Mouse (Mus musculus) granulocyte monocyte progenitor cell, adult 5-6 weeks (primary cell): ENCODE results near the gene Saxo1. TPM values are rescaled to one million over a fixed set of nuclear protein-coding genes. Genes with fewer than 3 reads are reported as not detected.

Experiments
- ATAC-seq: replicated peaks from 2 replicates; pipeline ENCODE4 v1.8.0; 2016; ENCODE audit warnings: mild to moderate bottlenecking, moderate TSS enrichment, inconsistent platforms; ENCODE audit not compliant: poor library complexity, severe bottlenecking
- total RNA-seq, 2 experiments: library from RNA; stranded (forward) in 1 of 2; stranded (reverse) in 1 of 2; fragments of 200-712, 200-1000 nt in 1 of 2; fragments of >200 nt in 1 of 2; fragmentation: Nextera tagmentation in 1 of 2; gene quantifications; 2 replicates each; pipeline ENCODE4 v1.2.3; 2014 to 2017

Saxo1 gene
- total RNA-seq, 2 experiments from 2014 or later: not detected

- no peak for ATAC-seq
Observed at GRCm38 (mm10) chr4:86427312-86427711, 130.8 kb downstream of the Saxo1 start.

GRCm38 (mm10) chr4:86426549-86426948 is 131.6 kb downstream of the Saxo1 start:
- no peak for ATAC-seq

- ATAC-seq: no peak
Observed at GRCm38 (mm10) chr4:86425581-86425980, 132.5 kb downstream of the Saxo1 start.

GRCm38 (mm10) chr4:86422586-86422985 is 135.5 kb downstream of the Saxo1 start:
- no peak for ATAC-seq

- no peak for ATAC-seq
Observed at GRCm38 (mm10) chr4:86416401-86417025, 141.6 kb downstream of the Saxo1 start.

GRCm38 (mm10) chr4:86413388-86413787 is 144.7 kb downstream of the Saxo1 start:
- ATAC-seq: no peak

GRCm38 (mm10) chr4:86410946-86411345 is 147.2 kb downstream of the Saxo1 start:
- no peak for ATAC-seq

- ATAC-seq: no peak
Observed at GRCm38 (mm10) chr4:86408421-86408820, 149.7 kb downstream of the Saxo1 start.

GRCm38 (mm10) chr4:86407200-86407527 is 151.0 kb downstream of the Saxo1 start:
- ATAC-seq: no peak

GRCm38 (mm10) chr4:86406501-86407199 is 151.5 kb downstream of the Saxo1 start:
- no peak for ATAC-seq

- no peak for ATAC-seq
Observed at GRCm38 (mm10) chr4:86401116-86401515, 157.0 kb downstream of the Saxo1 start.

GRCm38 (mm10) chr4:86397470-86397869 is 160.7 kb downstream of the Saxo1 start:
- ATAC-seq: no peak

- ATAC-seq: no peak
Observed at GRCm38 (mm10) chr4:86396672-86397288, 161.3 kb downstream of the Saxo1 start.

GRCm38 (mm10) chr4:86395636-86396035 is 162.5 kb downstream of the Saxo1 start:
- no peak for ATAC-seq

Other genes with a start within 250 kb of the Saxo1 start
- 11.2 and 16.4 TPM in 2 replicates for gene Rraga, start 17.3 kb upstream of the Saxo1 start, total RNA-seq (2014; fragmentation: Nextera tagmentation)
- gene Rraga, start 17.3 kb upstream of the Saxo1 start, total RNA-seq (2017): 9.5 and 11.8 TPM in 2 replicates
- gene Haus6, start 53.7 kb upstream of the Saxo1 start, total RNA-seq (2014; fragmentation: Nextera tagmentation): 22.5 and 23.3 TPM in 2 replicates
- gene Haus6, start 53.7 kb upstream of the Saxo1 start, total RNA-seq (2017): 28.9 and 32.2 TPM in 2 replicates
- gene Plin2, start 111.7 kb upstream of the Saxo1 start, total RNA-seq (2014; fragmentation: Nextera tagmentation): 51.6 and 63.3 TPM in 2 replicates
- gene Plin2, start 111.7 kb upstream of the Saxo1 start, total RNA-seq (2017): 73.6 and 73.7 TPM in 2 replicates
- gene Dennd4c, start 190.2 kb upstream of the Saxo1 start, total RNA-seq (2014; fragmentation: Nextera tagmentation): 14.0 and 34.5 TPM in 2 replicates
- gene Dennd4c, start 190.2 kb upstream of the Saxo1 start, total RNA-seq (2017): 20.4 and 20.7 TPM in 2 replicates